Mouse (Mus musculus) ES-Bruce4 (cell line): ENCODE data around the gene Zcrb1.

ENCODE experiments used
- CTCF ChIP-seq: IDR thresholded peaks from one replicate; pipeline ENCODE4 v1.8.1; 2011; ENCODE audit warnings: low read depth, low read length
- EP300 ChIP-seq: IDR thresholded peaks from 2 replicates; pipeline ENCODE4 v1.6.1; 2011; ENCODE audit warnings: low read depth, low read length; ENCODE audit not compliant: insufficient read depth

- no peak for TF ChIP-seq CTCF
- no peak for TF ChIP-seq EP300
These were observed 61.0 kb downstream of the Zcrb1 start, which contains the start of gene Yaf2 for GRCm38 (mm10) chr15:93336925-93337761.
